Mouse (Mus musculus) heart, postnatal 0 days (tissue): Measurements from ENCODE around the gene Asic1.

ENCODE experiments used
- CTCF ChIP-seq: IDR thresholded peaks from 2 replicates; pipeline ENCODE4 v1.5.1; 2016; ENCODE audit warnings: antibody characterized with exemption, control low read depth, low read depth
- EP300 ChIP-seq: IDR thresholded peaks from 2 replicates; pipeline ENCODE4 v1.6.1; 2016; ENCODE audit warnings: antibody characterized with exemption, low read depth

GRCm38 (mm10) chr15:99651984-99652872 is 17.9 kb upstream of the Asic1 start:
- TF ChIP-seq CTCF (no peak), EP300 (no peak)
